Mouse (Mus musculus) embryonic stem cell, embryonic (primary cell): ENCODE results near the gene Sorl1.

Experiments
- CTCF ChIA-PET, 4 experiments: fragments of 300-600 bp in 2 of 4; fragments of 350-600 bp in 2 of 4; sonication (Branson Sonifier 250); formaldehyde crosslinking; loops; one replicate each; lab custom pipeline; 2022; ENCODE audit warnings: inconsistent platforms in 2 of 4; lab: Charles Lee
- POLR2A ChIA-PET, 4 experiments: fragments of 300-600 bp in 2 of 4; fragments of 350-600 bp in 2 of 4; sonication (Branson Sonifier 250); formaldehyde crosslinking; loops; one replicate each; lab custom pipeline; 2022; ENCODE audit warnings: antibody characterized with exemption in 4 of 4, inconsistent platforms in 1 of 4; lab: Charles Lee

Gene Sorl1

DNA sequence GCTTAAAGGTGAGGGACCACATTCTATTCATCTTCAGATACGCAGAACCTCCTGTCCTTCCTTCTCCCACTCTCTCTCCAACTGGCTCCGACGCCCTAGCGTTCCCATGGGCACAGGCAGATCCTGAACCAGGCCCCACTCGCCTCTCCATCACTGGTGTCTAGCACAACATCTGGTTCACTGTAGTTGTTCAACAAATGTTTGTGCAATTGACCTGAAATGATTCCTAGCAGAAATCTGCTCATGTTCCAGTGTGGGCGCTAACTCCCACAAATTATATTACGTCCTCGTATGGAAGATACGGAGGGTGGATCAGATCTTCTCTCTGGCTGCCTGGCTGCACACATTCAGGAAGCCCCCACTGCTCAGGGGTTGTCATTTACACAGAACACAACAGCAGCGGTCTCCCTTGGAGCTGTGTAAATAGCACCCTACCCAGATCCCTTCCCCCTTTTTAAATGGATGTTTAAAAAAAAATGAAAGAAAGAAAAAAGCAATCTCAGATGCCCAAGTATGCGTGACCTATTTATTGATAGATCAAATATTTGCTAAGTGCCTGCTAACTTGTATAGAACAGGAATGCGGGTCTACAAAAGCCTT is 70.4 kb downstream of the Sorl1 start:
- CTCF ChIA-PET = no interaction called here
- POLR2A ChIA-PET = interaction anchor here in 3 of 4 experiments (0.6 to 2.6 kb wide), 12 partner anchors 10 to 58 kb away, joined by 3 to 10 read pairs (median 4); no protein-coding TSS in a partner anchor

DNA sequence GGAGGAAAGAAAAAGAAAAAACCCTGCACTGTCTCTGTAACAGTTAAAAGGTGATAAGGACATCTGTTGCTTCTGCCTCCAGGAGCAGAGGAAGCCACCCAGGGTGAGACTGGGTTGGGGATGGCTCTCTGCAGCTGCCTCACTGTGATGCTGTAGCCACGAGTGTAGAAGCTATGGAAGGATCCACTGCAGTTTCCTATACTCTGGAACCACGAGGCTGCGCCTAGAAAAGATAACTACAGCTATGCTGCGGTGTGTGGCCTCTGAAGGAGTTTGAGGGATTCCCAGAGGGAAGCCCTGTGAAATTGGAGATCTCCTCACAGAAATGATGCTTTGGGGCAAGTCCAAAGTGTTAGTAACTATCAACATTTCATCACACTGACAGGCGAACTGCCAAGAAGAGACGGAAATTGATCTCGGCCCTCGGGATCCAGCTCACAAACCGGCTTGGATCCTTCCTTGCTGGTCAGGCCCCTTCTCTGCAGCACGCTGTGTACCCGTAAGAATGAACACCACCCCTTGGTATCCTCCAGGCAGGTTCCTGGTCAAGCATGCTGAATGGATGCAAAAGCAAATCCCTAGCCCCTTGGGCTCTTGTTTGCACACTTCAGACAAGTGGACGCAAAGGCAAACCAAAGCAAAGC is 71.3 kb downstream of the Sorl1 start:
- CTCF ChIA-PET = interaction anchor here in 2 of 4 experiments (0.7 to 1.0 kb wide), 2 partner anchors 155 to 892 kb away, joined by 3 to 6 read pairs; no protein-coding TSS in a partner anchor
- POLR2A ChIA-PET = interaction anchor here in 1 of 4 experiments (0.8 to 1.3 kb wide), 4 partner anchors 12 to 20 kb away, joined by 3 to 6 read pairs (median 4); no protein-coding TSS in a partner anchor

DNA sequence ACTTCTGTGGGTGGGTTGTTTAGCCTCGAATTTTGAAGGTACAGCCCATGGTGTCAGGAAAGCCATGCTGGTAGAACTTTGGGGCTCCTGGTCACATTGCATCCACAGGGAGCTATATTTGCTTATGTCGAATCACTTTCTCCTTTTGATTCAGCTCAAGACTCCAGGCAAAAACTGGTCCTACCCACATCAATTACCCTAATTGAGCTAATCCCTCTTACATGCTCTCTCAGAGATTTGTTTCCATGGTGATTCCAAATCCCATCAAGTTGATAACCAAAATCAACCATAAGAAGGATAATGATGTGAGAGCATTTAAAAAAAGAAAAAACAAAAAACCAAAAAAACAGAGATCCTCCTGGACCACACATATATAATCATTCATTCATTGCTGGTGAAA is 75.6 kb downstream of the Sorl1 start:
- ChIA-PET POLR2A (no interaction called here), CTCF (no interaction called here)

DNA sequence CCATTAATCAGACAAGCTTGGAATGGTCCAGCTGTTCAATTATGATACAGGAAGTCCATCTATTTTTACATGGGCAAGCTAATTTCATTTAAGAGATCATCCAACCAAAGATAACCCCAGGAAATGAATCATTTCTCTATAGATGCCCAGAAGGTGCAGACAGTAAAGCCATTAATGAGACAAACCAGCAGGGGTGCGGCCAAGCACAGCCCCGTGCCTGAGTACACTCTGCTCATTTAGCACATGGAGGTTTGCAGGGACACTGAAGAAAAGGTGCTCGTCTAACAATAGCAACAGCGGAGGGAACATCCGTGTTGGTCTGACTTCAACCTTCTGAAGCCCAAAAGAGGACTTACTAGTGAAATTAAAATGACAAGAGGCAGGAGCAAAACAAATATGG is 76.3 kb downstream of the Sorl1 start:
- ChIA-PET CTCF (no interaction called here), POLR2A (interaction anchor here in 1 of 4 experiments (1.1 kb wide), 1 partner anchor 15 kb away, joined by 3 read pairs; no protein-coding TSS in a partner anchor)

DNA sequence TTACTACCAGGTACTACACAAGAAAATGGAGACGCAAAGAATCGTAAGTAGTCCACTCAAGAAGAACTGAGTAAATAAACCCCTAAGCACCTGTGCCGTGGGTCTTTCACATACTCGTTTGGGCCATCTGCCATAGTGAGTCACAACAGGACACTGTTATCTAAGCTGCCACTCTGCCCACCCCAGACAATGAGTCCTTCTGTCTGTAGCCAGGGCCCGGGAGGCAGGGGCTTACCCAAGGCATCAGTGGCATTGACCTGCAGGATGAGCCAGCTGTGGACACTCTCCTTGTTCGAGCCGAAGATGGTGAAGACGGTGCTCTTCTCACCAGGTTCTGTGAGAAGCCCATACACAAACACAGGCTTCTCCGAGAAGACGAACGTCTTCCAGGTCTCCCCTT is 77.8 kb downstream of the Sorl1 start:
- CTCF ChIA-PET = no interaction called here
- POLR2A ChIA-PET = interaction anchor here in 2 of 4 experiments (0.6 kb wide), 2 partner anchors 21 to 229 kb away, joined by 3 to 6 read pairs; no protein-coding TSS in a partner anchor

DNA sequence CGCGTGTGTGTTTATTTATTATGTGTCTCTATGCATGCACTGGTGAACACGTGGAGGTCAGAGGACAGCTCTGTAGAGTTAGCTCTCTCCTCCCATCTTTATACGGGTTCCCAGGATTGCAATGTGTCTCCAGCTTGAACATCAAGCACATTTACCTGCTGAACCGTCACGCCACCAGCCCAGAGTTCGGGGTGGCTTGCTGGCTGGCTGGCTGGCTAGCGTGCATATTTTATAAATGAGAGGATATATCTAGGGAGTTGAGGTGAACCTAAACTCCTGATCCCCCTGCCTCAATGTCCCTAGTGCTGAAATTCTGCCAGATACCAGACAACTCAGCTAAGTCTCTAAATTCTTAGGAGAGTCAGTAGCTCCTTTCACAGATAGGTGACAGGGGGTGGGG is 79.4 kb downstream of the Sorl1 start:
- ChIA-PET POLR2A (interaction anchor here in 1 of 4 experiments (0.6 kb wide), 1 partner anchor 184 kb away, joined by 3 read pairs; no protein-coding TSS in a partner anchor), CTCF (interaction anchor here in 1 of 4 experiments (0.6 kb wide), 1 partner anchor 900 kb away, joined by 3 read pairs; no protein-coding TSS in a partner anchor)

DNA sequence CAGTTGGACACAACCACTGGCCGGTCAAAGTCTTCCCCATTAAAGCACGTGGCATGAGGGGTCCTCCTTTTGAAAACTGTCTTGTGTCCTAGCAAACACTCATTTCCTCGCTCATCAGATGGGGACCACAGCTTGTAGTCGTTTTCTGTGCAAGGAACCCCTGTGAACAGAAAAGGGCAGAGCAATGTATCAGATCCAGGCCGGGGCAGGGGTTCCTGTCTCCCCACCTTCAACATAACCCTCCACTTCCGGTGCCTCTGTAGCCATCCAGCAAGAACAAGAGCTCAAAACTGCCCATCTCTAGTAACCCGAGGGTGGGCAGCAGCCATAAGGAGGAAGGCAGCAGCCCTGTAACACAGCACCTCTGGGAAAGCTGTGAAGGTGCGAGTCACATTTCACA is 80.2 kb downstream of the Sorl1 start:
- ChIA-PET CTCF (no interaction called here), POLR2A (interaction anchor here in 2 of 4 experiments (0.7 to 1.4 kb wide), 3 partner anchors 11 to 531 kb away, joined by 3 to 4 read pairs (median 3); no protein-coding TSS in a partner anchor)

DNA sequence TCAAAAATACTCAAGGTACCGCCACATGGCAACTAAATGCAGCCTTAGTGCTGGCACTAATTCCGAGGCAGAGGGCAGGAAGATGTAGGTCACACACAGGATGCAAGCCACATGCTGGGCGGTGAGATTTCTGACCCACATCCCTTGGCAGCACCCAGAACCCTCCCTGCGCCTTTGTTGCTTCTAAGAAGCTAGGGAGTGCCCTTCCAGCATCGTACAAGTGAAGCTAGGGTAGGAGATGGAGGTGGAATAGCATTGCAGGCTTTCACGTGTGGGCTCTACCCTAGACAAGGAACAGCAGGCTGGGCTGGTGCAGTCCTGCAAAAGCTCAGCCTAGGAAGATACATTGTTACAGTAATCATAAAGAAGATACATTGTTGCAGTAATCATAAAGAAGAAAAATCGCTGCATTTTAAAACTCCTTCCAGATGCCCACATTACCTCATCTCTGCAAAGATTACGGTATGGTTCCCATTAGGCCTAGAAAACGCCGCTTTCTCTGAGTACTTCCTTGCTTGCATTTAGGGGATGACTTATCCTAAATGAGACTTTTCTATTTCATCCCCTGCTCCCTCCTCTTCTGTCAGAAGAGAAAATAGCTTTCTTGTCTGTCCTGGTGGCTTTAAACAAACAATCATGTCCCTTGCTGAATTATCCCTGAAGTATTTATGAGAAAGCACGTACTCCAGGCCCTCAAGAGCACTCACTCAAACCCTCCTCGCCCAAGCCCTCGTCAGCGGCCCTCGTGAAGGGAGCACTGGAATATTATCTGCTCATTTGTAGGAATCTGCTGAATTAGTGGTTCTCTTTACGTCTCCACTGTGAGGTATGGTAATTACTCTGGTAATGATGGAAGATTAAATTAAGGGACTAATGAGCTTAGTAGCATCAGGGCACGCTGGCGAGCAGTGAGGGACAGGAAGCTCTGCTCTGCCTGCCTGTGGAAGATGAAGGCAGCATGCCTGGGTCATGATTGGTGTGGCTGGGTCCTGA is 84.8 kb downstream of the Sorl1 start:
- ChIA-PET CTCF (no interaction called here), POLR2A (interaction anchor here in 1 of 4 experiments (0.9 kb wide), 1 partner anchor 225 kb away, joined by 3 read pairs; the partner anchor contains the start of gene Sc5d)

DNA sequence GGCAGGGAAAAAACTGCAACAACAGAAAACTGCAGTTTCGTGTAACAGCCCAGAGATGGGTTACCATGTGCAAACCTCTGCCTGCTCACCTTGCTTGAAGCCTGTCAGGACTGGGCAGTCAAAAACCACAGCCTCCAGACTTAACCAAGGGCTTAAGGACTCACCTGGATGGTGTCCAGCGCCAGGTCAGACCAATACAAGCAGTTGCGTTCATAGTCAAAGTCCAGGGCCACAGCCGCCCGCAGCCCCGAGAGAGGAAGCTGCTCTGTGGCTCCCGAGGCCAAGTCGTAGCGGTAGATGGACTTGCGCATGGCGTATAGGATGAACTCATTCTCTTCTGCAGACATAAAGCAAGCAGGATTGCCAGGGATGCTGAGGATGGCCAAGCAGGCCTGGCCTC is 87.2 kb downstream of the Sorl1 start:
- ChIA-PET CTCF (no interaction called here), POLR2A (interaction anchor here in 1 of 4 experiments (0.5 kb wide), 1 partner anchor 21 kb away, joined by 4 read pairs; no protein-coding TSS in a partner anchor)

DNA sequence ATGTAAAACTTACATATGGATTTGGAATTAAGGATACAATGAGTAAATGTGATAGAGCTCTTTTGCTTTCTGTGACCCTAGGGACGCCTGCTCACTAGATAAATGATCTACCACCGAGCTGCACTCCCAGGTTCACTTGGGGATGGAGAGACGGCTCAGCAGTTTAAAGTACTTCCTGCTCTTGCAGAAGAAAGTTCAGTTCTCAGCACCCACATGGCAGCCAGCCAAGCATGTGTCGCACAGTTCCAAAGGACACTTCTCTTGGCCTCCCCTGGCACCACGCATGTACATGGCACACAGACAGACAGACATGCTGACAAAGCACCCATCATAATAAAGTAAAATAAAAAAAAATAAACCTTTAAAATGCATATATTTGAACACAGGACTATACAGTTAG is 88.1 kb downstream of the Sorl1 start:
- CTCF ChIA-PET = interaction anchor here in 1 of 4 experiments (0.6 kb wide), 1 partner anchor 66 kb away, joined by 6 read pairs; no protein-coding TSS in a partner anchor
- POLR2A ChIA-PET = interaction anchor here in 1 of 4 experiments (1.1 kb wide), 1 partner anchor 11 kb away, joined by 3 read pairs; no protein-coding TSS in a partner anchor

DNA sequence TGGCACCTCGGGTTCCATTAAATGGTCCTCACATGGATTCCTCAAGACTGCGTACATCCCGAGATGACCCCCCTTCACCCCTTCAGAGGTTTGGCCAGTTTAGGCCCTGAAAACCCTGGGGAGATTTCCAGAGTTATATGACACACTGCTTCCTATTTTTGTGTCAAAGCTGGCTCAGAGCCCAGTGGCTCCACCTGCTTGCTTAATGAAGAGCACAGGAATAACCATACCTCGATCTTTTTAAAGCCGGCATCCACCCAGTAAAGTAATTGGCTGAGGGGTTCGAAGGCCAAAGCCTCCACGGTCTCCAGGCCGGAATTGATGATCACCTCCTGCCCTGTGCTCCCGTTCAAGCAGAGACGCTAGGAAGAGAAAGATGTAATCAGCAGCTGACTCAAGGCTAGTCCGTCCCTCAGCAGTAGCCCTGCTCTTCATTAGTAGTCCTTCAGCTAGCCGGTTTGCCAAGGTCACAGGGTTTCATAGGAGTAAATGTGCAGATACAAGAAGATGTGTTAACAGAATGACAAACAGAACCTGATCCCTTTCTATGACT is 88.8 kb downstream of the Sorl1 start:
- POLR2A ChIA-PET = interaction anchor here in 1 of 4 experiments (1.1 kb wide), 1 partner anchor 10 kb away, joined by 3 read pairs; no protein-coding TSS in a partner anchor
- CTCF ChIA-PET = interaction anchor here in 1 of 4 experiments (0.6 kb wide), 1 partner anchor 67 kb away, joined by 6 read pairs; no protein-coding TSS in a partner anchor

DNA sequence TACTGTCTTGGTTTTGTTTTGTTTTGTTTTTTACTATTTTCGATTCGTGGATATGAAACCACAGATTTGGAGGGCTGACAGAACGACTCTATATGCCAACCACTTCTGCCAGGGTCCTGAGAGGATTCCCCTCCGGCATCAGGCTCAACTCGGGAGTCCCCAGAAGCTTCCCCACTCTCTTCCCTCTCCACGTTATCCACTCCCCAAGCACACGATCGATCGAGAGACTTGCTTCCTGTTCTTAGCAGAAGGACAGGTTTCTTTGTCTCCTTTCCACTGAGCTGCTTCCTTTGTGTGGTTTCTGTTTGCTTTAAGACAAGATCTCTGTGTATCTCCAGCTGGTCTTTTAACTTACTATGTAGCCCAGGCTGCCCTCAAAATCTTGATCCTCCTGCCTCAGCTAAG is 90.0 kb downstream of the Sorl1 start:
- CTCF ChIA-PET = no interaction called here
- POLR2A ChIA-PET = interaction anchor here in 1 of 4 experiments (1.1 kb wide), 1 partner anchor 19 kb away, joined by 3 read pairs; no protein-coding TSS in a partner anchor

DNA sequence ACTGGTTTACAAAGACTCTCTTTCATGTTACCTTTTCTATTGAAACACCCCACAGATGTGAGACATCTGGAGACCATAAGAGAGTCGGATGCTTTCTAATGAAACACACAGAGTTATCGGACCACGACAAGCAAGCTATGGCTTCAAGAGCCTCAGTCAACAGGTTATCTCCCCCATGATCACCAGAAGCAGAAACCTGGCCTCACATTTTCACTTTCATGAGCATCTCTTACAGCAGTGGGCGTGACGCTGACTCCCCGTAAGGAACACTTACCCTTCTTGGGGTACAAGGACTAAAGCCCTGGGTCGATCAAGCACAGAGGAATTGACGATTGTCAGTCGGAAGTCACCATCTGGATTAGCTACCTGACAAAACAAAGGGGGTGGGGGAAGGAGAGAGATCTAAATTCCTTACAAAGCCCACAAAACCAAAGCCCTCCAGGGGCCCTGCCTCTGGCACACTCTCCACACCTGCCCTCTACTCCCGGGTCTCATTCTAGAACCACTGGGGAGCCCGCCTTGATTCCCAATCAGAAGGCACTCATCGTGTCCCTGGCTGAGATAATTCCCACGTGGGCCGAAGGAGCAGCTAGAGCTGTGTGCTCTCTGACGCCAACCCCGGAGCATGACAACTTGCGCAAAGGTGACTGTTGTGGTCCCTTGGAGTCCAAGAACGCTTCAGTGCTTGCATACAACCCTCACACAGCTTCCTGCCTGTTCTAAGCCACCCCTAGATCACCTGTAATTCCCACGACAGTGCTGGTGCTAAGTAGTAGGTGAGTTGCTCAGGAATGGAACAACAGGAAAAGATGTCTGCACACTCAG is 90.6 kb downstream of the Sorl1 start:
- ChIA-PET POLR2A (interaction anchor here in 1 of 4 experiments (0.9 to 1.1 kb wide), 3 partner anchors 14 to 20 kb away, joined by 3 to 4 read pairs (median 3); no protein-coding TSS in a partner anchor), CTCF (interaction anchor here in 1 of 4 experiments (0.7 kb wide), 1 partner anchor 270 kb away, joined by 5 read pairs; no protein-coding TSS in a partner anchor)

DNA sequence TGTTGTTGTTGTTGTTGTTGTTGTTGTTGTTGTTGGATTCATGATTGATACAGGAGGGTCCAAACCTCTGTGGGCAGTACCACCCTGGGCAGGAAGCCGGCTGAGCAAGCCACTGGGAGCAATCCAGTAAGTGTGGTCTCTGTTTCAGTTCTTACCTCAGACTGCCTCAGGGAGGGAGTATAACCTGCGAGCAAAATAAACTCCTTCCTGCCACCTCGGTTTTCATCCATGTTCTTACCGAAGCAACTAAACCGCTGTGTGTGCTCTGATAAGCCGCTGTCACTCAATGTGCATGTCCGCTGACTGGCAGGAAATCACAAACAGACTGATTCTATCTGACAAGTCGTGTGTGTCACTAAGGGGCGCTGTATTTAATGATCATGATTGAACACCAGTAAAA is 91.7 kb downstream of the Sorl1 start:
- ChIA-PET POLR2A (no interaction called here), CTCF (no interaction called here)

DNA sequence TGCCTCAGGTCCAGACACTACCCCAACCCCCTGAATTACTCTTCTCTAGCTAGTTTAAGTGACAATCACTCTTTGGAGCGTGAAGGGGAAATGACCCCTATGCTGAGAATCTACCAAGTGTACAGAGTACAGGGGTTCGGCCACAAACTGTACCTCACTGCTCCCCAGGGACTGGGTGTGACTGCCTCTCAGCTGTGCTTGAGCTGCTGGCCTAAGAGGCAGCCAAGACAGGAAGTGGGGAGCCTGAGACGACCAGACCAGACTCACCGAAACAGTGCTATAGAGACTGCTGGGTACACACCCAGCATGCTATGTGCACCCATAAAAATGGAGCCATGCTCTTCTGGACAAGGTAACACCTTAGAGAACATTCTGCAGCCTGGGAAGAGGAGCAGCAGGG is 95.3 kb downstream of the Sorl1 start:
- CTCF ChIA-PET = interaction anchor here in 1 of 4 experiments (0.7 kb wide), 1 partner anchor 211 kb away, joined by 4 read pairs; no protein-coding TSS in a partner anchor
- POLR2A ChIA-PET = interaction anchor here in 2 of 4 experiments (0.6 to 1.0 kb wide), 2 partner anchors 15 to 225 kb away, joined by 3 to 5 read pairs; no protein-coding TSS in a partner anchor

DNA sequence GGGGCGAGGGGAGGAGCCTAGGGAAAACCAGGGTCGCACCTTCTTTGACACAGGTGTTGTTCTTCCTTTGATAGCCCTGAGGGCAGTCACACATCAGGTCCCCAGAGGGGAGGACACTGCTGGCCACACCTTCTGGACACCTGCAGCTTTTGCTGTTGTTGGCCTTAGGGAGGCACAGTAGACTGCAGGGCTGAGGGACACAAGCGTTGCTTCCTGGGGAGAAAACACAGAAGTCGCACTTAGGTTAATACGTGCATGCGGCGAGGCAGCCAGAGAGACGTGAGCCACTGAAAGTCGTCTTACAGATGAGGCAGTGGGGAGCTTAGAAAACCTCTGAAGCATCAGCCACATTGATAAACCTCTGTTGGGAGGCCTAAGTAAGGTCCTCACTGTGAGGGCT is 99.8 kb downstream of the Sorl1 start:
- POLR2A ChIA-PET = no interaction called here
- CTCF ChIA-PET = interaction anchor here in 1 of 4 experiments (0.7 kb wide), 1 partner anchor 229 kb away, joined by 3 read pairs; no protein-coding TSS in a partner anchor

DNA sequence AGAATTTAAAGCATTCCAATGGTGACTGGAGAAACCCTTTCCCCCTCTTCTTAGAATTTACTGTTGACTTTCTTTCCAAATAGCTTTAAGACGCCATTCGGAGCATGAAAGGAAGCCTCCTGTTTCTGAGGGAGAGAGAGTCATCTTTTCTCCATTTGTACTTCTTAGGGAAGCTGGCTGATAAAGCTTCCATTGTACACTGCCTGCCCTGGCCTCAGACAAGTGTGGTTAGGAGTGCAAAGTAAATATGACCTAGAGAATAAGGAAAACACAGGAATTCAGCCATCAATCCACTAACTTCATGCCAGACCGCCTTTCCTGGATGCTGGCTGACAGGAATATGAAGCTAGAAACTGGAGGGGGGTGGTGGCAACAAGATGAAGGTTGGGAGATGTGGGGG is 100.7 kb downstream of the Sorl1 start:
- ChIA-PET CTCF (interaction anchor here in 1 of 4 experiments (0.7 kb wide), 1 partner anchor 230 kb away, joined by 3 read pairs; no protein-coding TSS in a partner anchor), POLR2A (no interaction called here)
